Mouse (Mus musculus) thymus, postnatal 25 days (tissue): ENCODE data around the gene Lgi4.
A peak's percentile ranks its signal among the peaks of the same experiment; 100 is the strongest.

Experiments used
- DNase-seq: peaks from one replicate; pipeline ENCODE4 v3.0.0; 2022

Gene Lgi4

DNA sequence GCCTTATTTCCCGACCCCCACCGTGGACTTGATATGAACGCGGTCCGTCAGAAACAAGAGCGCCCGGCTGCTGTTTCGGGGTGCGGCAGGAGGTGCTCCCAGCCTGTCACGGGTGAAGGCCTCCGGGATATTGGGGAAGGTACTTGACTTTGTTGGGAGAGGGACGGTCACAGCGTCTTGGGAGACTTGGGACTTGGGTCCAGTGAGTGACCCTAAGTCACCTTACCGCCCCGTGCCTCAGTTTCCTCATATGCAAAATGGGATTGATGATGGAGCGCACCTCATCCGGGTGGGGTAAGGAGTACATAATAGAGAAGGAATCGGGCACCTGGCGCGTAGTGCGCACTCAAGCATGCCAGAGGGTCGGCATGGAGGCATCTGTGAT lies 6.9 kb upstream of the Lgi4 start:
- no peak for DNase-seq

DNA sequence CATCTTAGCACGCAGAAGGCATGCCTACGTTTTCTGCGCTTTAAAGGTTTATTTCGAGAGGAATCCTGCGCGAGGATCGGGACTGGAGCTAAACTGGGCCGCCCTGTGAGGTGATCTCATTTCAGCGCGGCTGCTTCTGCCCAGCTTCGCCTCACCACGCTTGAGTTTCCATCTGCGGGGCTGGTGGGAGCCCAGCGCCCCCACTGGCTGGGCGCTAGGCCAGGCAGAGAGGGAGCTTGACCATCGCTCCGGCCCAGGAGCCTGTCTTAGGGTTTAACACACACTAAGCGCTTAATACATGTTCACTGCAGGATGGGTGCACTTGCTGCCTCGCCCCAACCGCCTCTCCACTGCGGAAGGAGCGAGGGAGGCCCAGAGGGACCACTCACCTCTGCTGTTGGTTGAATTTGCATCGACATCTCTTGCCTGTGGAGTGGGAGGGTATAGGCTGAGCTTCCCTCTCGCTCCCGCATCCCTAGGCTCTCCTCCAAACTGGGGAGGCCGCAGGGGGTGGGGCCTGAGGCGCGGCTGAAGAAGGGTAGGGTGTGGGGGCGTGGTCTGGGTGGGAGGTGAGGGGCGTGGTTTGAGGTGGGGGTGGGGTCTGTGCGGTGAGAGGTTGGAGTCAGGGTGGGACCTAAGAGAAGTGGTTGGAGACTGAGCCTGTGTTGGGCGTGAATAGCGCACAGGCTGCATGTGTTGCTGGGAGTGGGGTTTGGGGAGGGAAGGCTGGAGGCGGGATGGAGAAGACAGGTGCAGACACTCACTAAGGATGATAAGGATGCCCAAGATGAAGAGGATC lies 6.3 kb upstream of the Lgi4 start:
- DNase-seq: no peak

DNA sequence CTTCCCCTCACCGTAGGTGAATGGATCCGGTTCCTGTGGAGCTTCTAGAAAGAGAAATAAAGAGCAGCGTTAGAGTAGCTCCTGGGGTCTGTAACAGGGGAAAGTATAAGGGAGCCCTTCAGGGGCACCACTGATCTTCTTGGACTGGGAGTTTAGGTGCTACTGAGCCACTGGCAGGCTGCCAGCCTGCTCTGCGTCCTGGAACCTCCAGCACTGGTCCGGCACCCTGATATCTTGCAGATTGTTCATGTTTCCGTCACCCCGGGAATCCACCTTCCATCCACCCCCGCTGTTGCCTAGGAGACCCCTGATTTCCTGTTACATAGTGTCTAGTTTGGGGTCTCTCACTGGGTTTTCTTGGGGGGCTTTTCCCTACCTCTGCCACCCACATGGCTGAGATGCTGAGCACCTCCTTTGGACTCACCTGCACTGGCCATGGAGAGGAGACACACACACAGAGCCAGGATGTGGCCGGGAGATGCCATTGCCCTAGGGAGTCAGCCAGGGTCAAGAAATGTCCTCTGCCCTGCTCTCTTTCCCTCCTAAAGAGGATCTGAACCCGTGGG lies 5.2 kb upstream of the Lgi4 start:
- DNase-seq: no peak

DNA sequence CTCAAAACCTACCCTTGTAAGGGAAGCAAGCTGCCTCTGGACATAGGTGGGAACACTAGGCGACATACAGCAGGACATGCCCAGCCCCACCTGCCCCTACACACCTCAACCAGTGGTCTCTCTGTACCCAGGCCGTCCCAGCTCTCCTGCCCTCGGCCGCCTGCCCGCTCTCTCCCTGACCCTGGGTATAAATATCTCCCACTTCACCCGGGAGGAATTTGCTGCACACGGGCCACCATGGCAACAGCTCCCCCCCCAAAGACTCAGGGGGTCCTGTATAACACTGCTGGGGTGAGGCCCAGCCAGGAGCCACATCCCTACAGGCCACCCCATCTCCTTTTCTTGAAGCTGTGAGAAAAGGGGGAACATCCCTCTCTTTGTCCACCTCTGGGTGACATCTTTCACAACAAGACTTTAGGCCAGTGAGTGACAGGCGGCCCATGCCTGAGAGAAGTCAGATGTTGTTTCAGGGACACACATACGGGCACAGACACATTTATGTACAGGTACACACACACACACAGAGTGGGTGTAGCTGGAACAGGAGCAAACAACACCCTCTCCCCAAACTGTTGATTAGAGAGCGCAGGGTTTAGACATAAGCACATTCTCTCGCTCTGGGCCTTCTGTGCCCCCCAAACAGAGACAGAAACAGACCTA lies 4.4 kb upstream of the Lgi4 start:
- DNase-seq: no peak

DNA sequence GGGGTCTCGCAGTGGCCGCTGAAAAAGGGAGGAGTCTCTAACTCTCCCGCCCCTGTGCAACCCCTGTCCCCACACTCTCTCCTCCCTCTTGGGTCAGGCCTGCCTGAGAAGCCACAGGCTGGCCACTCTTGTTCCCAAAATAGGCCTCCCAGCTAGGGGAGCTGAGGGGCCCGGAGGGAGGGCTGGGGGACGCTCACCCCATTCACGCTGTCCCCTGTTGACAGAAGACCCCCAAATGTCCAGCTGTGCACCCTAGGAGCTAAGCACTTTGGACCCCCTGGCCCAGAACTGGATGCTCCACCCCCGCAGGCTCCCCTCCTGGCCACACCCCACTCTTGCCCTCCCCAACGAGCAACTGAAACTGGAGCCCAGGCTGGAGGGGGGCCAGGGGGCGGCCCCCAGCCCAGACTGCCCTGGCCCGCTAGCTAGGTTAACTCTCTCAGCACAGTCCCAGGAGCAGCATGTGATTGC lies 3.8 kb upstream of the Lgi4 start:
- no peak for DNase-seq

DNA sequence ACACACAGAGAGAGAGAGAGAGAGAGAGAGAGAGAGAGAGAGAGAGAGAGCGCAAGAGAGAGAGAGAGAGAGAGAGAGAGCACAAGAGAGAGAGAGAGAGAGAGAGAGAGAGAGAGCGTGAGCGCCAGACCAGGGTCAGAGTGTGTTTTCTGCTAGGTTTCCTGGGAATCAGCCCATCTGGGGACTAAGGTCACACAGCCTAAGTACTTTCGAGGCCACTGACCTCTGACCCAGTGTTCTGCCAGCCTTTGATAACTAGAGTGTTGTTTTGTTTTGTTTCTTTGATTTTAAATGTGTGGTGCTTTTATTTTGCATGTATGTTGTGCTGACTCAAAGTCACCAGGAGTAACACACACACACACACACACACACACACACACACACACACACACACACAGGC lies 3.3 kb upstream of the Lgi4 start:
- DNase-seq: no peak

DNA sequence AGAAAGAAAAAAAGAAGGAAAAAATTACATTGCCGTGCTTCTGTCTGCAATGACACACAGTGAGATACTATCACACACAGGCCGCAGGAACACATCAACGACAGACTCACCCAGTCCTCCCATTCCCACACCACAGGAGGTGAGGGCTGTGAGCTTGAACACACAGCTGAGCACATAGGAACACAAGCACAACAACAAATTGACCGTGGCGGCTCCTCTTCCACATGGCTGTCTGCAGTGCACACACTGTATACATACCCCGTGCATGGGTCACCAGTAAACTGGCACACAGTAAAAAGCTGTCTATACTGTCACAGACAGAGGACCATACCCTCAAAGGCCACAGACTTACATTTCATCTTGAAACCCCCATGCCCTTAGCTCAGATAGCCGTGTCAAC lies 2.7 kb upstream of the Lgi4 start:
- DNase-seq: no peak

DNA sequence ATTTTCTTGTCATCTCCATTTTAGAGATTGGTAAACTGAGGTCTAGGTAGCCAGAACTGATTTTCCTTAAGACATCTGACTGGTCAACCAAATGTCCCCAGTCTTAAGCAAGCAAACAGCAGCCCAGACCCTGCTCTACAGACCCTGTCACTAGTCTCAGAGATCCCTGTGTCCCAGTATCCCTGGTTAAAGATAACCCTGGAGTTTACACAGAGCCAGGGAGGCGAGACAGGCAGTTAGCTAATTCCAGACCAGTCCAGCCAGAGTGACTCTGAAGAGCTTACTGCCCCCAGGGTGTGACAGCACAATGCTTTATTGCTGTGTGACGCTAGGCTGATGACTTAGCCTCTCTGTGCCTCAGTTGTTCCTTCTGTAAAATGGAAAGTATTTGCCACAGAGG lies 2.1 kb upstream of the Lgi4 start, which contains the start of gene Fxyd1:
TSS of gene Fxyd1 (minus strand) at position 129 of the 400 bp plus-strand sequence.
- DNase-seq: no peak

DNA sequence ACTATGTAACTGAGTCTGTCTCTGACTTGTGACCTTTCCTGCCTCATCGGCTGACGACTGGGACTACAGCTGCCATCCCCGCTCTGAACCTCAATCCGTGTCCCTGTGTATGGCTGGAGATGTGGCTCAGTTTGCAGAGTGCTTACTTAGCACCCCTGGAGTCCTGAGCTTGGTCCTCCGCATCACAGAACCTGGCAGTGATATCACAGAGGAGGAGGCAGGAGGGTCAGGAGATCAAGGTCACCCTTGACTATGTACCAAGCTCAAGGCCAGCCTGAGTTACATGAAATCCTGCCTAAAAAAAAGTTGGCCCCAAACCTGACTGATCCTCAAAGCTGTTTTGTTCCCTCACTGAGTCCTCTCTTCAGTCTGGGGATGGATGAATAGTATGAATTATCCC lies 1.4 kb upstream of the Lgi4 start:
- no peak for DNase-seq

DNA sequence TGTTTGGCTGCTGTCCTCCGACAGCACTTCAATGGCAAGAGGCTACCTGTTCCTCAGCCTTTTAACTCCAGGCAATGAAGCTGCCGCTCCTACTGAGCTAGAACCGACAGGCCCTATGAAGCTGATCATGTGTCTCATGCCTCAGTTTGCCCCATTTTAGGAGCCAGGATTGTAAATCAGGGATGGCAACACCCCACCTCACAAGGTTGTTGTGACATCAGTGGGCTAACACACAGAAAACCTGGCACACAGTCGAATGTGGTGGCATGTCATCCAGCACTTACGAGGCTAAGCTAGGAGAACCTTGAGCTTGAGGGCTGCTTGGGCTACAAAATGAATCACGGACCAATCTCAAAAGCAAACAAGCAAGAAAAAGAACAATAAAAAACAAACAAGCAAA lies 931 bp upstream of the Lgi4 start:
- DNase-seq: no peak

DNA sequence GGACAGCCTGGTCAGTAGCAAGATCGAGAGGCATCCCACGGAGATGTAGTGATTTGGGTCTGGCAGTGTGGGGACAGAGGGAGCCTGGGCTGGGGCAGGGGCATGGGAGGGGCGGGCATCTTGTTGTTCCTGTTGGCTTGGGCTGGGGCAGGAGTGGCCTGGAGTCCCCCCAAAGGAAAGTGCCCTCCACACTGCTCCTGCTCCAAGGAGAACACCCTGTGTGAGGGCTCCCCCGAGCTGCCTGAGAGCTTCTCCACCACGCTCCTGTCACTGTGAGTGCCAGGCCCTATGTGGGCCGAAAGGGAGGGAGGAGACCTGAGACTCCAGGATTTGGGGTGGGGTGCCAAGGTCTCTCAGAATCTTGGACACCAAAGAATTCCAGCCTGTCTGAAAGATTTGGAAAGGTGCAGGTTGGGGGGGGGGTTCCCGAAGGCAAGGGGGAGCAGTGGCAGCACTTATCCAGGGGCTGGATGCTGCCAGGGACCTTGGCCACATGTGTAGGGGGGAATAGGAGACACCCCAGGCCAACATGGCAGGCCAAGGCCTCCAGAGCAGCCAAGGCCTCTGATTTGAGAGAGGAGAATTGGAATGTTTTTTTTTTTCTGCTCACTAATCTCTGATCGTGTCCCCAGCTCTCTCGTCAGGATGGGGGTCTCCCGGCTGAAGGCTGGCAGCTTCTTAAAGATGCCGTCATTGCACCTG lies 928 bp downstream of the Lgi4 start:
- DNase-seq: no peak

DNA sequence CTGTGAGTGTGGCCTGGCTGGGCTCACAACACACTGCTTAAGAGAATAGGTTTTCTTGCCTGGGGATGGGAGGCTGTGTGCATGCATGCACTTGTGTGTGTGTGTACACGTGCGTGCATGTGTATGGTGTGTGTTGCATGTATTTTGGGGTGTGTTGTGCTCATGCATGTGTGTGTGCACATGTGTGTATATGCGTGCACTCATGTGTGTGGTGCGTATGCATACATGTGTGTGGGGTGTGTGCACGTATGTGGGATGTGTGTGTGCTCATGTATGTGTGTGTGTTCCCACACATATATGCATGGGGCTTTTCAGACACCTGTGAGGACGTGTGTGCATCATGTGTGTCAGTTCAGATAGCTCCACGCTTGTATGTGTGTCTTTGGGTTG lies 1.5 kb downstream of the Lgi4 start:
- no peak for DNase-seq

DNA sequence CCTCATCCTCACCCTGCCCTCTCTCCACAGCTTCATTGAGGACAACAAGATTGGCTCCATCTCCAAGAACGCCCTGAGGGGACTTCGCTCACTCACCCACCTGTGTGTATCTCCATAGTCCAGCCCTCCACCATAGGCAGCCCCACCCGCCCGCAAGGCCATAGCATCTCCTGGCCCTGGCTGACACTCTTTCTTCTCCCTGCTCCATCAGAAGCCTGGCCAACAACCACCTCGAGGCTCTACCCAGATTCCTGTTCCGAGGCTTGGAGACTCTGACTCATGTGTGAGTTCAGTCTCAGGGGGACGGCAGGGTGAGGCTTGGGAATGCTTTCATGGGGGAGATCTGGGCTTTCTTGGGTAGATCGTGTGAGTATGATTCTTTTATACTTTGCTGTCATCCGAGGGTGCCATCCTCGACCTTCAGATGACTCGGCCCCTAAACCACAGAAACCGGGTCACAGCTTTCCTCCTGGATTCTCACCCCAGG lies 4.0 kb downstream of the Lgi4 start:
- DNase-seq: no peak

DNA sequence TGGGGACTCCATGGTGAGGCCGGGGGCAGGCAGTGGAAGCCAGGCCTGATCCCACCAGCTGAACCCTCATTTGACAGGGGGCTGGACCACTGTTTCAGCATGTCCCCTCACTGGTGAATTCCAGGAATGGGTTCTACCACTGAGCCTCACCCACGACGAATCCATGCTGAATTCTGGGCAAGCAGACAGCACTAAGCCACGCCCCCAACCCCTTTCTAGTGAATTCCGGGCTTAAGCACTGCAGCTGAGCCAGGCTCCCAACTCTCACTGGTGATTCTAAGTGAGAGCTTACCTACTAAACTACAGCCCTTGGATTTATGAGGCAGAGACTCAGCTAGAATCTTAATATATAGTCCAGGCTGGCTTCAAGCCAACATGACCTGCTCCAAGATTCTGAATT lies 8.7 kb downstream of the Lgi4 start:
- no peak for DNase-seq

DNA sequence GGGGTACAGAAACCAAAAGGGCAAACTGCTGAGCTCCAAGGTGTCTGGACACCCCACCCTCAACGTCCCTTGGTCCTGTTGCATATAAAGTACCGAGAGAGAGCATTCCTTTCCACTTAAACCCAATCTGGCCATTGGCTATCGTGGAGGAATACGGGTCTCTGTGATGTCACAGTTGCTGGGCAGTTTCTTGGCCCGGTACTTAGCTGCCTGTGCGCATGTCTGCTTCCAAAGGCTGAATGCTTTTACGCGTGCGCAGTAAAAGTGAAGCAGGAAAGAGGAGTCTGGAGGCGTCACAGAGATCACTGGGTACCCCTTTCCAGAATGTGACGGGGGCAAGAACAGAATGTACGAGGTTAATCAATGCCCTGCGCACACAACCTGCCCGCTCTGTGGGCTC lies 10.3 kb downstream of the Lgi4 start:
- DNase-seq: no peak

DNA sequence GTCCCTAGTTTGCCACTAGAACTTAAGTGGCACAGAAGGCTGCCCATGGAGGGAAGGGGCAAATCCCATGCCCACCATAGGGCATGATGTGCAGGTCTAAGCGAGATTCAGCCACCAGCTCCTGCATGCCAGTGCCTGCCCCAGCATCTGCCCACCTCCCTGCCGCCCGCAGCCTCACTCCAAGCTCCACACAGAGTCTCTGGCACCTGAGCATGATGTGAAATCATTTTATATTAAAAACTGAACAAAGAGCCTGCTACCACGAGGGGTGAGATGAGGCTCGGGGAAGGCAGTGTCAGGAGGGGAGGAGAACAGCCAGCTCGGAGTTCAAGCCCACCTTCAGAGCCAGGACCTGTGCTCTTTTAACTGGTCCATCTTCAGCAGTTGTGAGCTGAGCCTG lies 11.2 kb downstream of the Lgi4 start:
- no peak for DNase-seq

DNA sequence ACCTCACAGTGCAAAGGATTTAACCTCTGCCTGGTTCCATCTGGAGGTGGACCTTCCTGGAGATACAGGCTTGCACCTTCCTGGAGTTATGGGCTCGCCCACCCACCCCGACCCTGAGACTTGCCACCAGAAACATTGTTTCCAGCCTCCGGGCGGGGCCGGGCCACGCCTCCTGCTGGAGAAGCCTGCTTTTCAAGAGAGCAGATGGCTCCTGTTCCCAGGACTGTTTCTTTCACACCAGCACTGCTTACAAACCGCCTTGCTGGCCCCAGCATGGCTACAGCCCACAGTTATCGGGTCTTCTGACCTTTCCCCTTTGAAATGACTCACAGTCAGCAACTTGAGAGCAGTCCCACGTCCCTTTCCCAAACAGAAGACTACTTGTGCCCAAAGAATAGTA lies 13.2 kb downstream of the Lgi4 start:
- DNase-seq: no peak

DNA sequence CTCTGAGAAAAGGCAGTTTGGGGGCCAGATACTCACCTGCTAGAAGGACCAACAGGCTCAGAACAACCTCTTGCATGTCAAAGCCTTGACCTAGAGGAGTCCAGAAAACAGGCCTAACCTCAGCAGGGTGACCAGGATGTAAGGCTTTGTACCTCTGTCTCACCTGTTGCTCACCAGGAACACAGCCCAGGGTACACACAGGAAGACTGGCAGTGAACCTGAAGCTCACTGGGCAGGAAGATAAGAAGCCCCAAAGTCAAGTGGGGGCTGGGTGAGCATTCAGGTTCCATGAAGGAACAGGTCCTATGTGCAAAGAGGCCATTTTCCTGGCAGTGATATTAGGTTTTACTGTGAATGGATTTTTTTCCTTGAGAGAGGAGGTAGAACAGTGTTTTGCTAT lies 14.4 kb downstream of the Lgi4 start:
- no peak for DNase-seq

DNA sequence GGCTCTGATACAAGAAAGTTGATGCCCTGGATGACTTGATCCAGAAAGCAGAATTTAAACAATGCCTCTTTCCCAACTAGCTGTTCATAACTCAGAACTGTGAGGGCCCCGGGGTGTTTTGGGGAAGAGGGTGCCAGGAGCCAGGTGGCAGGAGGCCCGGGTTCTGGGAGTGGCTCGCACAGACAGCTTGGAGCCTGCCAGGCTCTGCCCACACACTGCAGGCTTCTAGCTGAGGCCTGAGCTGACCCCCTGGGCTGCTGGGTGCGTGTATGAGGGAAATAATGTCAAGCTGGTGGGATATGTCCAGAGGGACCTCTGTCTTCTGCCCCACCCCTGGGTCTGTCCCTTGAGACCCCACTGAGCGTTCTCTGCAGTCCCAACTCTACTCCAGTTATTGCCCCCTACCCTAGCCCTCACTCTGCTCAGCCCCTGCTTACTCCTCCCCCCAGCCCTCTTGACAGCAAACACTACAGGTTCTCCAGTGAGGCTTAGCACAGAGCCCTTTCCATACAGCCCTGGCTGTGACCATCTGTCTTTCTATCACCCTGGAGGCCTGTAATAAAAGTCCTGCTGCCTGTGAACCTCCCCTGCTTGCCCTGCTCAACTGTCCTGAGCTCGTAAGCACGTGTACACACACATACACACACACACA lies 15.0 kb downstream of the Lgi4 start:
- DNase-seq: no peak

DNA sequence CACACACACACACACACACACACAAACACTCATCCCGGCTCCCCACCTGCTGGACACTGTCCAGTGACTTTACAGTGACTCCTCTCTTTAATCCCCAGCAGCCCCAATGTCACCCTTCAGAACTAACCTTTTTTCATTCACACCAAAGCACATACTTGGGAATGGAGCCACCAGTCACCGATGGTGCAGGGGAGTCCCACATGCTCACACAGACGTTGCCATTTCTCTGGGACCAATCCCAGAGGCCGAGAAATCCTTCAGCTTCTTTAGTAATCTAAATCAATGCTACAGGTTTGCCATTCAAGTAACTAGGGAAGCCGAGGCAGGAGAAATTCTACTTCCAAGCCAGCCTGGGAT lies 15.5 kb downstream of the Lgi4 start:
- DNase-seq: no peak

DNA sequence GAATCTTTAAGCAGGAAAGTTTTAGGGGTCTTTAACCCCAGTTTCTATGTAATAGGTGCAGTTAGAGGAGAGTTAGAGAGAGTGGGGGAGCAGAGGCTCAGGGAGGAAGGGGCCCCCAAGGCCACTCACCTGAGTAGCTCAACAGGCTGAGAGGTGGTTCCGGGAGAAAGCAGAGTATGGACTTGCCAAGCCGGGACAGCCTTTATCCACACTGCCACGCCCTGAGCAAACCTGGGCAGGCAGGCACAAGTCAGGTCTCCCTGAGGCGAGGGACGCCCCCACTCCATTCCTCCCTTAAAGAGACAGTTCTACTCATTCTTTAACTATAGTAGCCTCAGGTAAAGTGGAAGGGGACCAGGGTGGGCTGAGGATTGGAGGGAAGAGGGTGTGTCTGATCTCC lies 17.4 kb downstream of the Lgi4 start, which contains the start of gene Fxyd3:
TSS of gene Fxyd3 (minus strand) at position 213 of the 400 bp plus-strand sequence.
- no peak for DNase-seq

DNA sequence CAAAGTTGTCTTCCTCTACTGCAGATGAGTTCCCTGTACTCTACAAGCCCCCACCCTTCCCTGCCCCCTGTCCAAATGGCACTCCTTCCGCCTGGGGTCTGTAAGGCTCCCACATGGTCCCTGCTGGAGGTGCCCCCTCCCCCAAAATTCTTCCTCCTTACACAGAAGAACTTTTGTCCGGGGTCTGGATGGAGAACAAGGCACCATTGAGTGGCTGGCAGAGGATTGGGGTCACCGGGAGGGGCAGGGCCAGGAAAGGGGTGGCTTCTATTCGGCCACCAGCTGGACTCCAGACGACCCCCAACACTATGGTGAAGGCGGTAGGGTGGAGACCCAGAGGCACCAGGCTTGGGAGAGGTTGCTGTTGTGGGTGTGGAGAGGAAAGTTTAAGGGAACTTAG lies 18.3 kb downstream of the Lgi4 start:
- no peak for DNase-seq

DNA sequence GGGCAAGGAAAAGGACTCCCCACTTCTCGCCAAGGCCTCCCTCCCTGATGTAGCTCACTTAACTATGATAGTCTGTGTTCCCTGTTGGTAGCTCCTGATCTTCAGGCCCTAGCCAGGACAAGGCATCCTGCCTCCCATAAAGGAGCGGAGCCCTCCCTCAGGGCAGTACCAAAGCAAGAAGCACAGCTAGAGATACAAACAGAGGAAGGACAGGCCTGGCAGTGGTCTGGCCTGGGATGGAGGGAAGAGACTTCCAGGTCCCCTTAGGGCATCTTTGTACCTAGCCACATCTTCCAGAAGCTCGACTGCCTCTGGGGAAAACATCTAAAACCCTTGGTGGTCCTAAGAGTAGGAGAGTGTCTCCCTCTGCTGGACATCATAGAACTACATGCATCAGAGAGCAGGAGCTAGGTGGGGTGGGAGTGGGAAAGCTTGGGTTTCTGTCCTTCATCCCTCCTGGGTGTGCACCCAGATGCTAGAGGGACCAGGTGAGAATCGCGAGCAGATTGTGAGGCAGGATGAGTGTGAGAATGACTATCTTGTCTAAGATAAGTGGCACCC lies 18.8 kb downstream of the Lgi4 start:
- peak; percentile 31 for DNase-seq
